Mouse (Mus musculus) liver, embryonic 14.5 days (tissue): ENCODE results near the gene Rxfp1.

Experiments
- CTCF ChIP-seq: IDR thresholded peaks from 2 replicates; pipeline ENCODE4 v1.5.1; 2016; ENCODE audit warnings: antibody characterized with exemption, low read depth, control low read depth
- EP300 ChIP-seq: IDR thresholded peaks from 2 replicates; pipeline ENCODE4 v1.6.1; 2016; ENCODE audit warnings: antibody characterized with exemption, low read depth

DNA sequence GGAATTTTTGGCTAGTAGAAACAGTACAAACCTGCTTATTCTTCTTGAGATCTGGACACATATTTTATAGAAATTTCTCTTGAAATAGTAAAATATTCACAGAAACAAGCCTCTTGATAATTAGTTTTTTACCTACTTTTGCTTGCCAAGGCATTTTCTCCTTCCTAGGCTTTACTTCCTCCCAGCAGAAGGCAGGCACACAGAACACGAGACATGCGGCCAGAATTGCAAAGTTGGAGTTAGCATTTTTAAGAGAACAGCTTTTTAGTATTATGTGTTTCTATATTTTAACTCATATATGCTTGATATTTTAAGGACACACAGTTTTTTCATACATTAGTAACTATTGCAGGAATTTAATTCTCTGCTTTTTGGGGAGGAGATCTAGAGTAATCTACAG is 45.7 kb downstream of the Rxfp1 start:
- no peak for TF ChIP-seq CTCF
- TF ChIP-seq EP300, result no peak
